Mouse (Mus musculus): ENCODE data around the gene Mbd3l1. TPM values are rescaled to one million over a fixed set of nuclear protein-coding genes. Genes with fewer than 3 reads are reported as not detected.
A peak's percentile ranks its signal among the peaks of the same experiment; 100 is the strongest.

Mbd3l1 gene
- not detected for total RNA-seq (2021)
- long read RNA-seq, experiment 1: 0 reads
- long read RNA-seq, experiment 2: 0 reads

- no peak for DNase-seq
These were observed at the start of gene Mbd3l1, which contains the start of gene Zfp558 for GRCm38 (mm10) chr9:18478168-18478567. Mbd3l1 (plus strand) TSS chr9:18478359. Zfp558 (minus strand) TSS chr9:18478268.

DNA sequence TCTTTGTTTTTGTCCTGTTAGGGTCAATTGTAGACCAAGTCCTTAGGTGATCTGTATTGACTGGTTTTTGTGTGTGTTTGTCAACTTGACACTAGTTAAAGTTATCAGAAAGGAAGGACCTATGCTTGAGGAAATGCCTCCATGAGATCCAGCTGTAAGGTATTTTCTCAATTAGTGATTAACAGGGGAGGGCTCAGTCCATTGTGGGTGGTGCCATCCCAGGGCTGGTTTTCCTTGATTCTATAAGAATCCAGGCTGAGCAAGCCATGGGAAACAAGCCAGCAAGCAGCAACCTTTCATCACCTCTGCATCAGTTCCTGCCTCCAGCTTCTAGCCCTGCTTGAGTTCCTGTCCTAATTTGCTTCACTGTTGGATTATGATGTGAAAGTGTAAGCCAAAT is 47.8 kb upstream of the Mbd3l1 start, which contains the start of gene Mbd3l2:
Gene Mbd3l2 (plus strand): TSS at position 301 of the 400 bp plus-strand sequence.
- no peak for DNase-seq

GRCm38 (mm10) chr9:18431687-18432086 is 46.5 kb upstream of the Mbd3l1 start:
- DNase-seq: no peak

DNA sequence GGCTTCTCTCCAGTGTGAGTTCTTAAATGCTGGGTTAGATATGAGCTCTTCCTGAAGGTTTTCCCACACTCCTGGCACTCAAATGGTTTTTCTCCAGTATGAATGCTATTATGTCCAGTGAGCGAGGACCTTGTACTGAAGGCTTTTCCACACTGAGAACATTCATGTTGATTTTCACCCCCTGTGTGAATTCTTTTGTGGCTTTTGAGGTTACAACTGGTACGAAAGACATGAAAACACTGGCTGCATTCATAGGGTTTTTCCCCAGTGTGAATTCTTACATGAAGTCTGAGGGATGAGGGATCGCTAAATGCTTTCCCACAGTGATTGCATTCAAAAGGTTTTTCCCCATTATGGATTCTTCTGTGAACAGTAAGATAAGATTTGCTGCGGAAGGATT is 21.6 kb upstream of the Mbd3l1 start:
- DNase-seq: no peak

DNA sequence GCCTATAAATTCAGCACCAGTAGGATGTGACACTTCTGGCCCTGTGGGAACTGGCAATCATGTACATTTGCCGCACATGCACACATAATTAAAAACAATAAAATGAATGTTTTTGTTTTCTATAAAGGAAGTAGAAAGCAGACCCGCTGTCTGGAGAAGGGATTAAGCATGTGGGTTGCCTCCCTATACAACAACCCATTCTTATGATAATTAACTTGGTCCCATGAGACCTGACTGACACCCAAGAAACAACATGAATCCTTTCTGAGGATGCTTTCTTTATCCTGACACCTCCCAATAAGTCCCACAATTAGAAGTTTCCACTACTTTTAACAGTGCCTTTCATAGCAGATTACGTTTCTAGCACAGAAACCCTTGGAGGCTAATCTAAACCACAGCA is 10.8 kb upstream of the Mbd3l1 start:
- no peak for DNase-seq

DNA sequence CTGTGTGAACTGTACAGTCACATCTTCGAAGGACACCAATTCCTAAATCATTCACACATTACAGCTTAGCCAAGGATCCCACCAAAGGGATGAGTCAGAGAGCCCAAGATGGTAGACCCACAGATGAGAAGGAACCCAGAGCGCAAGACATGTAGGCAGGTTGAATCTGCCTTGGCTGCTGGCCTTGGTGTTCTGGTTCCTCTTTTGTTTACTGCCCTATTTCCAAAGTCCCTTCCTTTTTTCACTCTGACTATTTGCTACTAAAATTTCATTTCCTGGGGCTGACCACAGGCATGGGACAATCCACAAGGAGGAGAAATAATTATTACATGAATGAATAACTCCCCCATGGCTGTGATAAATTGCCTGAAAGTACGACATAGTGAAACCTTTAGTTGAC is 10.2 kb upstream of the Mbd3l1 start:
- no peak for DNase-seq

GRCm38 (mm10) chr9:18473324-18474128 is 4.6 kb upstream of the Mbd3l1 start:
- peak; percentile 65 for DNase-seq

GRCm38 (mm10) chr9:18508098-18508497 is 29.9 kb downstream of the Mbd3l1 start:
- no peak for DNase-seq

Small RNAs within 50 kb of the gene (microRNA-seq; reads per million reads assigned to microRNA genes)
- gene Gm22854: 0 reads per million in 2 experiments

Other genes with a start within 250 kb of the Mbd3l1 start
- gene Chordc1, start 186.2 kb upstream of the Mbd3l1 start, total RNA-seq (2021): 10 to 100 TPM; 36.1 to 42.1 TPM
- gene Naalad2, start 75.4 kb upstream of the Mbd3l1 start, total RNA-seq (2021): 10 to 100 TPM; 10.2 to 10.9 TPM
- not detected for gene Ubtfl1, start 73.9 kb upstream of the Mbd3l1 start, total RNA-seq (2021)
- not detected for gene Mbd3l2, start 47.7 kb upstream of the Mbd3l1 start, total RNA-seq (2021)
- gene Zfp558, start 91 bp upstream of the Mbd3l1 start, total RNA-seq (2021): 1 to 10 TPM; 1.6 to 1.8 TPM
- under 1 TPM; 0.02 to 0.16 TPM for gene Muc16, start 196.2 kb downstream of the Mbd3l1 start, total RNA-seq (2021)

Measured in gastrocnemius, postnatal 10 days (tissue).